Mouse (Mus musculus) frontal cortex, postnatal 10 days (tissue): ENCODE measurements at regions not wholly inside any gene's neighbourhood (a gene's known extent, or its start where the extent isn't known, plus 50 kb on each side); places are given as distances from the start of the nearest gene placed in this dataset.

Experiments
- DNase-seq, 2 experiments: peaks; one replicate each; pipeline ENCODE4 v3.0.0; 2022; ENCODE audit warnings: low spot score in 2 of 2, mixed read lengths in 1 of 2

DNA sequence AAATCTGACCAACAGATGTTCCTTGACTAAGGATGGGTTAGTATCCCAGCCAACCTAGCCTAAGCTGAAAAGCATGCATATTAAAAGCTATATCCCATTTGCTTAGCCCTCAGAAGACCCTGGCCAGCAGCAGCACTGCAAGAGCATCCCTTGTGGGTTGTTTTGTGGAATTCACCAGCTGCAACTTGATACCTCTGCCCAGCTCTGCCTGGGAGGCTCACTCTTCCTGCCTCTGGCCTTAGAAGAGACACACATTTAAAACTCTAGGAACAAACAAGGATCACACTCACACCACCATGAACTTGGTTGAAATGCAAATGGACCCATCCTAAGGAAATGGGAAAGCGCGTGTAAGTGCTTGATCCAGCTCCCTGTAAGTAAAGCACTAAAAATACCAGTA, 107.7 kb upstream of the Arl4c start:
- no peak for DNase-seq

DNA sequence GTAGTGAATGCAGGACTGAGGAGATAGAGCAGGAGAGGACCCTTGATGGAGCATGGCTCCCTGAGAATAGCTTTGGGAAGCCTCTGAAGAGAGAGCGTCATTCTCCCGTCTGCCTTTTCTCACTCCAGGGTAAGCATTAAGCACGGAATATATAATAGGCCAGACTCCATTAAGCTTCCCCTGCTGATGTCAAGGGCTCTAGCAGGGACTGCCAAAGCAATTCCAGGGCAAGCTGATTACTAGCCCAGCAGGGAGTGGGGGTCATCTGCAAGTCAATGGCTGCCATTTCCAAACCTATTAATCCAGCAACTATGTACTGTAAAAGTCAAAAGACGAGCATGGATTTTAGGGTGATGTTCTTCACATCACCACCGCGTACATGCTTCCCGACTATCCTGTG, 111.2 kb upstream of the Arl4c start:
- no peak for DNase-seq

DNA sequence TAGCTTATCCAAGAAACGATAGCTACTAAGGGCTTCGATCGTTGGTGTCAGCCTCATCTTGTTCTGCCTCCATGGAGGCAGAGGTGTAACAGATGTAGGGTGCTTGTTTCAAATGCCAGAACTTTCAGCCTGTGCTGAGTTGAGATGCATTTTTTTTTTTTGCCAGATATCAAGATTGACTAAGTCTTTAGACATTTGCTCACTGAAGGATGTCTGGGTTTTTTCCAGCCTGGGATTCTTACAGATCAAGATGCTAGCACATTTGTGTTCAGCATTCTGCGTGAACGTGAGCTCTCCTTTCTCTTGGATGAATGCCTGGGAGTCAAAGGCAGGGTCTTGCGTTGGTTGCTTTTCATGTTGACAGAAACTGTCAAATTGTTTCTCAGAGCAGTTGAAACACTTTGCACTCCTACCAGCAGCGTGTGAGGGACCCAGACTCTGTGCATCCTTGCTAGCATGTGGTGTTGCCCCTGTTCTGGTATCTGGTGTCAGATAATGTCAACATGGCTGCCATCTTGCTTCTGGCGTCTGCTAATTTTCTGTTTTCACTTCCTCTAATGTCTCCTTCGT, 114.4 kb upstream of the Arl4c start:
- DNase-seq = peak in 1 of 2 experiments; percentile 8

DNA sequence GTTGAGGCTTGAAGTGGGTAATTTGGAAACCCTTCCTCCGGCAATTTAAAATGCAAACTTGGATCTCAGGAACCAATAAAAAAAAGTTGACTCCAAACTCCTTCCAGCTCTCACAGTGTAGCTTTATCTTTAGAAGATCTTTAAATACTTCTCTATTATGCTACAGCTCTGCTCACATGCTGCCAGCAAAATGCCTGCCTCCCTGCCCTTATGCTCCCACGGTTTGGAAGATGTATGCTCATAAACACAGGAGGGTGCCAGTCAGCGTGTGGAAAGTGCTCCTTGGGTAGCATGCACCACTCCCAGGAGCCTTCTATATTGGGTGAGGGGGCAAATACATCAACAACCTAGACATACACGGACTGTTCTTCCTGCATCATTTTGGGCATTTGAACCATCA, 123.2 kb upstream of the Arl4c start:
- DNase-seq = no peak

DNA sequence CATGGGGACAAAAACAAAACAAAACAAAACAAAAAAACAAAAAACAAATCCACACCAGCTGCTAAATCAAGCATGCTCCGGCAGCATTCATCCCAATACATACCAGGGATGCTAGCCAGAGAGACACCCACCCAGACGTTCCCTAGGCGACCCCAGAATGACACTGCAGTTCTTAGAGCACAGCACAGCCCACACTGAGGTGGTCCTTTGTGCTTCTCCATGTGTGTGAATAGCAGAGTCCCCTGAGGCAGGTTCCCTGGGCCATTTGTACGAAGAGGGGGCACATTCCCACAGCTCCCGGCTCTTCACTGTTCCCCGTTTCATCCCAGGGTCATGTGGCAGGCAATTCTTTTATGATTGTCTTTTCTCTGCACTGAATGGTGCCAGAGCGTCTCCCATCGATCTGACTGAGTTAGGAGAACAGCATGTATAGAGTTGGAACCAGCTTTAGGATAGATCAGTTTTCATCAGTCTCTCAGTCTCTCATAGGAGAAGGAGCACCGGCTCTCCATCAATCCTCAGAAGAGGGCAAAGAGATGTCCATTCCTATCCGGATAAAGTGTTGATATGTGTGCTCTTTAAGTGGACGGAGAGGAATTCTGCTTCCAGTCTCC, 136.7 kb upstream of the Arl4c start:
- DNase-seq = no peak

DNA sequence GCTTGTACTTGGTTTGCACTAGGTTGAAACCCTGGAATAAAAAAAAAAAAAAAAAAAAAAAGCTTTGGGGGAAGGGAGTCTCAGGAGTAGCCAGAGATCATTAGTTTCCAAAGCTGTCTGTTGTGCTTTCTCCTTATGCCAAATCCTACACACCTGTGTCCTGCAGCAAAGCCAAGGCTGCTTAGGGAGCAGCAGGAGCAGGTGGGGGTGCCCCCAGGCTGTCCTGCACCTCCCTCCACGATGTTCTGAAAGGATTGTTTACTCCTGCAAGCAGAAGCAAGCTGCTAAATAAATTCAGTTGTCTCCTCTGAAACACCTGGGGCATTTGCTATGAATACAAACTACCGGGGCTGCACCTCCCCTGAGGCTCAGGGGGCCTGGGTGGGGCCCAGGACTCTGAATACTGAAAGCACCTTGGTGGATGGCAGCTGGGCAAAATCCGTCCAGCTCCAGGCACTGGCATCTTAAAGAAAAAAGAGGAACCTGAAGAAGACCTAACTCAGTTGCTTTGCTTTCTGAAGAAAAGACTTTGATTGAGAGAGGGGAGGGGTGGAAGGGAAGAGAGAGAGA, 137.5 kb upstream of the Arl4c start:
- no peak for DNase-seq

DNA sequence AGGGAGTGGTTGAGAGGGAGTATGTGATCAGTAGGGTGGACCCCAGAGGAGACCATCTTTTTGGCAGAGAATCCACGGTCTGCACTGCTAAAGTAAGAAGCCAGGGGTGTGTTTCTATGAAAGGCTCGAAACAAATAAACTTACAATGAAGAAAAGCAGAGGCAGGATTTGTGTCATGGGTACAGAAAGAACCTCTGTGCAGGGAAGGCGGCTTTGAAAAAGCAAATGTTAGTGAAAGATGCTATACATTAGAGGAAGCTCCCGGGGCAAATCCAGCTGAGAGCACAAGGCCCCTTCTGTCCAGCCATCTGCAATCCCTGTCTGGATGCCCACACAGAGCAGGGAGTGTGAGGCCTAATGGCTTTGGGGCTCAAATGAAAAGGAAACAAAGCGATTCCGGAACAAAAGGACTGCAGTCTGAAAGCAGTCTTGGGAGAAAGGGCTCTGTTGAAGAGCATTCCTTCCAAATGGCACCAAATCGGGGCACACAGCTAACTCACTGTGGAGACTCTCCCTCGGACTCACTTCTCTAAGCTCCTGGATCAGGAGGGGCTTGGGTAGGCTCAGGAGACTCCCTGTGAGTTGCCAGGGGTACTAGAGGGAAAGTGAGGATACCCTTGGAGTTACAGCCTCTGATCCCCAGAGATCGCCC, 138.1 kb upstream of the Arl4c start:
- peak; percentile 14 to 25 for DNase-seq

DNA sequence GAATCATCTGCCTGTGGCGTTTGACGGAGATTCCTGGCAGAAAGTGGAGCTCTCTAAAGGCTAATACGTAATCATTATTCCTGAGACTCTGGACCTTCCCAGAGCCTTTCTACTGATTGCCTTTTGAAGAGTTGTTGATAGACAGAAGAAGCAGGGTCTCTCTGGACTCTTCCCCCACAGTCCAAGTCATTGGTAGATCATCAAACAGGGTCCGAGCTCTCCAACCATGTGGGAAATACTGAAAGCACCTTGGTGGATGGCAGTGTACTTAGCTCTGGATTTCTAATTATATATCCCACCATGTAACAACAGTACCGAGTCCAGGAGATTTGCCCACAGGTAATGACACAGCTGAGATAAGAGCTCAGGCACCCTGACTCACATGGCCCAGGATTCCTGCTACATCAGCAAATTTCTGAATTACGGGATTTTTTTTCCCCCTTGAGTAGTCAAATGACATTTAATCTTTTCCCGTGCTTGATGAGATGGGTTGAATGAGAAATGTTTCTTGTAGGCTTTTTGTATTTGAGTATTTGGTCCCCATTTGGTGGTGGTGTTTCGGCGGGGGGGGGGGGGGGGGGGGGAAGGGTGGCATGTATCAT, 139.1 kb upstream of the Arl4c start:
- DNase-seq = no peak

DNA sequence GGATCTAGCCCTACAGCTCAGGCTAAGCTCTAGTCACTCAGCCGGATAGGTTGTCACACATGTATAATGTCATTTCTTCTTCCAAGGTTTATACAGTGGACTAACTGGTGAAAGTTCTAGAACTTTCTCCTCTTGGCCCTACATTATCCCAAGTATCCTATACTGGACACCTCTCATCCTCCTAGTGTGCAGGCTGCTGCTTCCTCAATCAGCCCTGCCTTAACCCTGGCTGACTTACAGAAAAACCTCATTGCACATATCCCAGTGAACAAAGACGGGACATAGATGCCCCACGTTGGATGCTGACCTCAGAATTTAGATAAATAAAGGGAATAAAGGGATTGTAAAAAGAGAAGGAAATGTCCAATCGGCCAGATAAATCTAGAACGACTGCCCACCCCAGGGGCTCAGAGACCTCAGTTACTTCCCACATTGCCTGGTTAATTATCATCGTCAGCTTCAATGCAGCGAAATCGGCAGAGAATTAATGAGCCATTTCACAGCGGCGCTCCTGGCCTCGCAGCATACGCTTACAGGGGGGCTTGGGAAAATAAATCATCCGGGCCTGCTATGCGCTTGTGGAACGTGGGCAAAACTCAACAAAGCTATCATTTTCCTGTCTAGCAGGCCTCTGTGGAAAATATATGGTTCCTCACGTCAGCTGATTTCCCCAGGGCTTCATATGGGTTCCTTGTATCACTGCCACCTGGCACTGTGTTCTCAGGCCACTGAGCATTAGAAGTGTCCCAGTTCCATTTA, 145.5 kb upstream of the Arl4c start:
- DNase-seq = no peak

DNA sequence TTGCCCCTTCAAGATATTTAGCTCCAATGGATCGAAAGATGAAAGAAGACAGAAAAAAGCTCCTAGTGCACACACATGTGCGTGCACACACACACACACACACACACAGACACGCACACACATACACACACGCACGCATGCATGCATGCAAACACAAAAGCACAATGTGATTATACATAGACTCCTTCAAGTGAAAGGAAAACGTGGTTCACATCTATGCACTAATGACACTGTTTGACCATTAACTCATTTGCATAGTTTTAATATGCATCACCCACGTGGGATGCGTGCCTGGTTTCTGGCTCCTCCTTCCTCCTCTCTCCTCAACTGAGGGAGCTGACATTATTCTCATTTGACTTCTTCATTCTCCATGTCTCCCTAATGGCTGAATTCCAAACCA, 146.2 kb upstream of the Arl4c start:
- DNase-seq = no peak

DNA sequence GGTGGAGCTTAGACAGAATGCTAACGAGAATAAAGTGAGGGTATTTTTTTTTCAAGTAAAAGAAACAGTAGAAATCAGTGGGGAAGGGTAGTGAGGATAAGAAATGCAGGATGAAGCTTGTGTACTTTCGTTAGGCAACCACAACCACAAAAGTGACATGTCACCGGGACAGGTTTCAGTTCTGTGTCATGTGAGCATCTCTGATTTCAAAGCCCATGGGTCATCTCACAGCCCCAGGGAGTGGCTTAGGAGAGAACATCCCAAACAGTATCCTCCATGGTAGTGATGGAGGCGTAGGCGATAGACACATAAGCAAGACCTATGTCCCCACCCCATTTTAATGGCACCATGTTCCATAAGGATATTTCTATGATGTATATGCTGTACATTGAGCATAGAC, 147.4 kb upstream of the Arl4c start:
- DNase-seq = no peak

DNA sequence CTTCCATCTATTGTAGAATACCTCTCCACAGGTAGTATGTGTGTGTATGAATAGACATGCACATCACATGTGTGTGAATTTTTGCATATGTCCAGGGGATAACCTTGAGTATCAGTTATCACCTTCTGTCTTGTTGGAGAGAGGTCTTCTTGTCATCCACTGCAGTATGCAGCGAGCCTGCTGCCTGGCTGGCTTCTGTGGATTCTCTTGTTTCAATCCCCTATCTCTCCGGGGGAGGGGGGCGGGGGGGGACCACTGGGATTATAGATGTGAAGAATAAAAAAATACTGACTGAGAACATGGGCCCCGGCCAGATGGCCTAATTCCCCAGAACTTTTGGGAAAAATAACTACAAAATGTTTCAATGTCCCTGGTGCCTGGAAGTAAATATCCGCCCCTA, 149.9 kb upstream of the Arl4c start:
- no peak for DNase-seq

DNA sequence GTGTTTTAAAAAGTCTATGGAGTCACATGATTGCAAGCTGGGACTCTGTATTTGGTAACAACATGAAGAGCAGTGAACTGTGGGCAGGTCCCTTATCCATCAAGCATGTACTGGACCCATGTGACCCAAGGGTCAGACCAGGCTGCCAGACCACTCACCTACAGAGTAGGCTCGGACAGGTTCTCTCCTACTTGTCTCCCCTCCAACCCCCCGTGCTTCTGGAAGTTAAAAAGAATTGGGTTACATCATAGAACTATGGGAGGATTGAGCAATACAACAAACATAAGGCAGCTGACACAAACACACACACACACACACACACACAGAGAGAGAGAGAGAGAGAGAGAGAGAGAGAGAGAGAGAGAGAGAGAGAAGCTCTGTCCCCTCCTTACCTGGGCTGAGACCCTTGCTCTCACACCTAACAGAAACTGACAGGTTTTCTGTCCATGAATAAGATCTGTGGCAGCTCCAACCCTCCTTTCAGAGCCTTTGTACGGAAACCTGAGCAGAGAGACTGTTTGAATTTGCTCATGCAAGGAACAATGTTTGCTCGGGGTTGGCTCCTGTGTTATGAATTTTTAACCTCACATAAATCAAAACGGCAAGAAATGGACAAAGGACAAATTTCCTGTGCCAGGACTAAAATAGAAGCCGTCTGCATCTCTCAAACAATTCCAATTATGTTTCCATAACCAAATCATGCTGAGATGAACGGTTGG, 159.0 kb upstream of the Arl4c start:
- DNase-seq = no peak

DNA sequence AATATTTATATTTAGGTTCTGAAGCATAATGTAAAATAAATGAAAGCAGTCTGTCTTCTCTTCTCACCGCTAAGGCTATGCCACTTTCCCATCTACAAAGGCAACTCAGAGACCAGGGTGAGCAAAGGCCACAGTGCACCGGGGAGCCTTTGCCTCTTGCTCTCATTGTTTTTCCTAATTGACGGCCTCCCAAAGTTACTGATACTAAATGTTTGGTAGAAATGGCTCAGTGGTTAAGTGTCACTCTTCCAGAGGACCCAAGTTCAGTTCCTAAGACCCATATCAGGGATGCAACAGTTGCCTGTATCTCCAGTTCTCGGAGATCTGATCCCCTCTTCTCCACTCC, 159.5 kb upstream of the Arl4c start:
- DNase-seq = no peak

DNA sequence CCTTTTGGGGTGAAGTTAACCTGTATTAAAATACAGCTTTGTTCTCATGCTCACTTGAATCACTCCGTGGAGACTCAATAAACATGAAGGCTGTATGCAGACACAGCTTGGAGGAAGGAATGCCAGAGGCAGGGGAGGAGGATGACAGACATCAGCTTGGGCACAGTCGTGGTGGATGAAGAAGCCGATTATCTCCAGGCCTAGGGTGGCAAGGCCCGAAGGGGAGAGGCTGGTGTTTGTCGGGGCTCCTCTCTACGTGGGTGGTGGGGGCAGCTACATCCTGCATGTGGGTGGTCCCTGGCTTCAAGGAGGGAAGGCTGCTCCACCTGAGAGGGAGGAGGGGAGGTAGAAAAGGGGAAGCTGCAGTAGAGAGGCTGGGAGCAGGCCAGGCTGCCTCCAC, 163.4 kb upstream of the Arl4c start:
- no peak for DNase-seq

DNA sequence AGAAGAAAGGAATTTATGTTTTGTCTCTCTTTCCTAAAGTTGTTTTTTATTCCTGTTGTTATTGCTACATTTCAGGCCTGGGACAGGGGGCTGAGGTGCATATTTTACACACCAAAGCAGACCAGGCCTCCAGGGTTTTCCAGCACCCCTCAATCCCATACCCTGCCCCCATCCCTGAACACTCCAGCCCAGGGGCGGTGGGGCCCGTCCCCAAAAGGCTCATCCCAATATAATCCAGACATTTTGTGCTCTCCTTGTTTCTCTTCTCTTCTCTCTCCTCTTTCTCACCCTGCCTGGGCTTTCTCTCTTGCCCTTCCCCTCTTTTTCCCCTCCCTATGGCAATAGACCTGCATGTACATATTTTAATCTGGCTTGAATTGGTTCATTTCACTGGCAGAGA, 164.6 kb upstream of the Arl4c start:
- no peak for DNase-seq

DNA sequence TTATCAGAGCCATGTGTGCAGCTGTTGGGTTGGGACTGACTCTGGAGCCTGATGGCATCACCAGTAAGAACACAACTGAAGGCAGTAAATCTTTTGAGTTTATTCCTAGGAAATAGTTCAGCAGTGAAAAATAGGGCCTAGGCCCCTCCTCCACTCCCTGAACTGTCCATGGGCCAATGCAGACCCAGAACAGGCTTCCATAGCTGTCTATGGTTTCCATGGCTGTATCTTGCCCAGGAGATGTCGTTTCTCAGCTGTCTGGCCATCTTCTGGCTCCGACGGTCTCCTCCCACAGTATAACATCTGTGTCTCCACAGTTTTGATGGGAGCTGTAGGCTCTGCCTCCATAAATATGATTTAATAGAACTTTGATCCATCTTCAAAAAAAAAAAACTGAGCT, 165.1 kb upstream of the Arl4c start:
- DNase-seq = no peak

DNA sequence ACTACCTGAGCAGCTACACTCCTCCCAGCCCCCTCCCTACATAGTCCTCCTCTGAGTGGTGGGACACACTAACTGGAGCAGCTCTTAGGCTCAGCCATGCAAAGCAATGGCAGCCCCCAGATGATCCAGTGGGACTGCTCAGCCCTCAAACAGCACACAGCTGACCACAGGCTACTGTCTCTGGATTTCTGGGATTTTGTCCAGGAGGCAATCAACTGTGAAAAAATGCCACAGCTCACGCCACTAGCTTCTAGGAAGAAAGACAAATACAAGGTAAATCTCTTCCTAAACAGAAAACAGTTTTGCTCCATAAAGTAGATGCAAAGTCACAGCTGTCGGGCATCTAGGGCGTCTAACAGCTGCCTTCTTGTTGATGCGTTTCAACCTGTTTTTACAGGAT, 167.9 kb upstream of the Arl4c start:
- DNase-seq = no peak

DNA sequence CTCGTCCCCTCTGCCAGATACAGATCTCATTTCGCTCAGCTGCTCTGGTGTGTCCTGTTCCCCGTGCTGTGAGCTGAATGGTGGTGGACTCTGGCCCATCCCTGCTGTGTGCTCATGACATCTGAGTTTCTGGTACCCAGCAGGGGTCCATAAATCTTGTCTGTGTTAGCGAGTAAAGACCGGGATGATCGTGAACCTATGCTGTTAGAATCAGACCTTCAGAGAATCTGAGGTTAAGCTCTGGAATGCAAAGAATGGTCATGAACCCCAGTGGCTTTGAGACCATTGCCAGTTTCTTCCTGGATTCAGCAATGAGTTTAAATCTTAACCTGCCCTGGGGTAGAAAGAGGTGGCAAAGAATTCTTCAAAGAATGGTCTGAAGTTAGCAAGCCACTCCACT, 173.3 kb upstream of the Arl4c start:
- no peak for DNase-seq

DNA sequence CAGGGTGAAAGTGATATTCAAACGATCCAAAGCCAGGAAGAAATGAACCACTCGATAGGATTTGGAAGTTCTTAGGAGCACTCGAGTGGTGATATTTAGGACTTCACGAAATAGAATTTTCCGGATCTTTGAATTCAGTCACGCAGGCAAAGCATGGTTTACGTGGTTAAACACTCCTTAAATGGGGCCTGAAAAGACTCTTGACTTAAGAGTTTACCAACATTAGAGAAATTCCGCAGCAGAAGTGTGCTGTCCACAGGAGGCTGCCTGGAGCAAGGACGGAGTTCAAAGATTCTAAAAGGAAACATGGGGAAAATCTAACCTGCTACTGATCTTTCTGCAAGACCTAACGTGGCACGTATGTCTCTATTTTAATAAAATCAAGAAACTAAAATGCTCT, 175.4 kb upstream of the Arl4c start:
- DNase-seq = no peak

DNA sequence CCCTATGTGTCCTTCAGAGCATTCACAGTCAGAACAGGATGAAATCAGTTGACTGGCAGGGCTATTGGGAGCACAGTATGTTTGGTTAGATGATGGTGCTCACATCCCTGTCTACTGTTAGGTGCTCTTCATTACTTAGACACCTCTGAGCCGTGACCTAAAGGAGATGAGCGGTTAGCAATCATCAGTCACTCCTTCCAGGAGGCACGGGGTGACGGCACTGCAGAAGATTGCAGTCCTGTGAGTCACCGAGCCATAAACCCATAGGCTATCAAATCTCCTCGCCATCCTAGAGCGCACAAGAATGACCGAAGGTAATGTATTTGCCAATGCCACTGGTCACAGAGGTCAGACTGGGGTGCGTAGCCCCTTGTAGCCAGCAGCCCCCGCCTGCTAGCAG, 176.8 kb upstream of the Arl4c start:
- no peak for DNase-seq

DNA sequence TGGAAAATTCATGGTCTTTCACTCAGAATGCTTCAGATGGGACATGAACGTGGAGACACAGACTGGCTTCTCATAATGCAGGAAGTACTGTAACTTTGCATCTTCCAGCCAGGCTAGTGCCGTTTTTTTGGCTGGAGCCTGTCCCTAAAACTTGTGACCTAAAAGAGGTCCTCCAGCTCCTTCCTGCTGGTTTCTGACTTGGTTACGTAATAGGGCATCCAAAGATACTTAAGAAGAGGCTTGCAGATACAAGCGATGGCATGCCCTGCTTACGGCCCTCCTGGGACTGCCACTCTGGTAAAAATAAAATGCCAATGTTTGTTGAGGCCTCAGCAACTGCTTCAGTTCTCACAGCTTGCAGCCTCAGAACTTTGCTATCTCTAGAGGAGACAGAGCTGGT, 177.3 kb upstream of the Arl4c start:
- no peak for DNase-seq
